Comparison of ENCODE assay signal across 21 mouse cellular contexts in genomic region chr4:88912882-88913281, GRCm38 (mm10). TPM values are rescaled to one million over a fixed set of nuclear protein-coding genes. Genes with fewer than 3 reads are reported as not detected.
"Had no signal": no experiment of that assay in that cellular context is flagged by ENCODE, and none has a peak within 500 bp of the region (broad histone marks: within the 10 kb centered on the region; RNA-seq: fewer than 3 reads in every experiment).

No protein-coding gene starts in this region.

- H3K36me3 ChIP-seq: kidney, embryonic 15.5 days; limb, embryonic 15.5 days; midbrain, embryonic 13.5 days; neural tube, embryonic 15.5 days had no signal

- H3K9me3 ChIP-seq: kidney, embryonic 15.5 days; limb, embryonic 15.5 days; megakaryocyte, embryonic 14.5 days; midbrain, embryonic 13.5 days; neural tube, embryonic 15.5 days had no signal

- ATAC-seq: midbrain, embryonic 13.5 days had no signal

- H3K27me3 ChIP-seq: limb, embryonic 15.5 days; megakaryocyte, embryonic 14.5 days; midbrain, embryonic 13.5 days; neural tube, embryonic 15.5 days had no signal

- H3K4me3 ChIP-seq: kidney, embryonic 15.5 days; limb, embryonic 15.5 days; midbrain, embryonic 13.5 days; neural tube, embryonic 15.5 days had no signal

- H3K27ac ChIP-seq: kidney, embryonic 15.5 days; limb, embryonic 15.5 days; midbrain, embryonic 13.5 days; neural tube, embryonic 15.5 days had no signal

- H3K4me2 ChIP-seq: kidney, embryonic 15.5 days; limb, embryonic 15.5 days; lung, embryonic 14.5 days; midbrain, embryonic 13.5 days; neural tube, embryonic 15.5 days had no signal

- H3K9ac ChIP-seq: kidney, embryonic 15.5 days; limb, embryonic 15.5 days; lung, embryonic 14.5 days; midbrain, embryonic 13.5 days; neural tube, embryonic 15.5 days had no signal

- DNase-seq: kidney, adult 2 months; kidney, postnatal 25 days; layer of hippocampus, postnatal 36 days; lung, embryonic 14.5 days; lung, postnatal 10 days; lung, postnatal 4 days; right cerebral cortex, adult 18-20 months; right cerebral cortex, postnatal 25 days; thymus, adult 2 months; thymus, postnatal 36 days had no signal

- H3K4me1 ChIP-seq: kidney, embryonic 15.5 days; limb, embryonic 15.5 days; midbrain, embryonic 13.5 days; neural tube, embryonic 15.5 days had no signal

RNA-seq across cellular contexts. Expression of gene Ifne, which starts 32.9 kb away (rescaled TPM):
- total RNA-seq: layer of hippocampus, postnatal 36 days; left cerebral cortex, adult 8-10 months; left cerebral cortex, postnatal 25 days; midbrain, postnatal 0 days had no signal
- polyA plus RNA-seq: intestine, embryonic 16.5 days; kidney, adult 2 months; kidney, embryonic 15.5 days; limb, embryonic 11.5 days; limb, embryonic 15.5 days; lung, embryonic 14.5 days; midbrain, embryonic 13.5 days; midbrain, postnatal 0 days; neural tube, embryonic 11.5 days; neural tube, embryonic 15.5 days; thymus, adult 2 months had no signal
